Mouse (Mus musculus) gastrocnemius, adult 18-20 months (tissue): Measurements from ENCODE around the gene Ercc1. TPM values are rescaled to one million over a fixed set of nuclear protein-coding genes. Genes with fewer than 3 reads are reported as not detected.

Source experiments
- microRNA-seq: library from miRNA; unstranded; fragments of <30 nt; microRNA quantifications from one replicate; pipeline ENCODE4 v1.2.0, GENCODE M21; 2021
- total RNA-seq, 2 experiments: library from RNA; stranded (reverse); gene quantifications; 2 replicates each; pipeline ENCODE4 v1.2.3; 2021

Ercc1 gene
- total RNA-seq, 2 experiments from 2014 or later, result 30.0 to 30.8 TPM

Small RNAs within 50 kb of the gene (microRNA-seq; reads per million reads assigned to microRNA genes)
- not detected for gene Mir343

Other genes starting within 250 kb of the Ercc1 start
- not detected for gene Gm4969, start 226.4 kb upstream of the Ercc1 start, total RNA-seq
- gene Fbxo46, start 224.9 kb upstream of the Ercc1 start, total RNA-seq, result 1 to 10 TPM; 2.2 to 2.6 TPM
- 1 to 10 TPM; 1.9 to 2.0 TPM for gene Qpctl, start 195.5 kb upstream of the Ercc1 start, total RNA-seq
- gene Snrpd2, start 195.1 kb upstream of the Ercc1 start, total RNA-seq, result 10 to 100 TPM; 50.5 to 55.4 TPM
- not detected for gene Gipr, start 178.7 kb upstream of the Ercc1 start, total RNA-seq
- gene Eml2, start 168.4 kb upstream of the Ercc1 start, total RNA-seq, result 10 to 100 TPM; 13.9 to 15.0 TPM
- 1 to 10 TPM; 1.3 to 3.3 TPM for gene Gpr4, start 132.2 kb upstream of the Ercc1 start, total RNA-seq
- 10 to 100 TPM; 41.3 to 47.1 TPM for gene Opa3, start 116.4 kb upstream of the Ercc1 start, total RNA-seq
- 10 to 100 TPM; 11.6 to 22.2 TPM for gene Vasp, start 73.0 kb upstream of the Ercc1 start, total RNA-seq
- under 1 TPM; 0.30 to 0.36 TPM for gene Ppm1n, start 64.7 kb upstream of the Ercc1 start, total RNA-seq
- 1,000 to 10,000 TPM; 1,025 to 1,102 TPM for gene Rtn2, start 62.2 kb upstream of the Ercc1 start, total RNA-seq
- gene Fosb, start 34.7 kb upstream of the Ercc1 start, total RNA-seq, result 1 to 10 TPM in 1 of 2 experiments, under 1 TPM in 1; 0.57 to 2.5 TPM
- 10 to 100 TPM; 10.8 to 11.4 TPM for gene Cd3eap, start 14.7 kb downstream of the Ercc1 start, total RNA-seq
- 1 to 10 TPM; 3.6 to 5.3 TPM for gene Ppp1r13l, start 15.0 kb downstream of the Ercc1 start, total RNA-seq
- gene Ercc2, start 37.2 kb downstream of the Ercc1 start, total RNA-seq, result 10 to 100 TPM in 1 of 2 experiments, 1 to 10 TPM in 1; 9.0 to 10.6 TPM
- gene Klc3, start 59.3 kb downstream of the Ercc1 start, total RNA-seq, result under 1 TPM in 1 of 2 experiments, not detected in 1; 0.21 TPM
- gene Ckm, start 60.0 kb downstream of the Ercc1 start, total RNA-seq, result over 10,000 TPM; 37,972 to 42,859 TPM
- 10 to 100 TPM; 18.5 to 20.8 TPM for gene Mark4, start 114.0 kb downstream of the Ercc1 start, total RNA-seq
- 1 to 10 TPM in 1 of 2 experiments, under 1 TPM in 1; 0.57 to 1.5 TPM for gene Exoc3l2, start 118.6 kb downstream of the Ercc1 start, total RNA-seq
- 1 to 10 TPM; 1.9 to 2.2 TPM for gene Bloc1s3, start 163.6 kb downstream of the Ercc1 start, total RNA-seq
- 1 to 10 TPM; 9.0 to 9.4 TPM for gene Trappc6a, start 163.6 kb downstream of the Ercc1 start, total RNA-seq
- not detected for gene Nkpd1, start 173.1 kb downstream of the Ercc1 start, total RNA-seq
- 10 to 100 TPM; 43.4 to 47.5 TPM for gene Ppp1r37, start 218.3 kb downstream of the Ercc1 start, total RNA-seq
- under 1 TPM; 0.43 to 0.71 TPM for gene Zfp296, start 232.5 kb downstream of the Ercc1 start, total RNA-seq
- gene Gemin7, start 232.8 kb downstream of the Ercc1 start, total RNA-seq, result 10 to 100 TPM; 72.9 to 81.2 TPM